Mouse (Mus musculus): ENCODE measurements around the gene Ncam1. TPM values are rescaled to one million over a fixed set of nuclear protein-coding genes. Genes with fewer than 3 reads are reported as not detected.

Gene Ncam1
- total RNA-seq (2017): 2.1 and 2.4 TPM in 2 replicates

DNA sequence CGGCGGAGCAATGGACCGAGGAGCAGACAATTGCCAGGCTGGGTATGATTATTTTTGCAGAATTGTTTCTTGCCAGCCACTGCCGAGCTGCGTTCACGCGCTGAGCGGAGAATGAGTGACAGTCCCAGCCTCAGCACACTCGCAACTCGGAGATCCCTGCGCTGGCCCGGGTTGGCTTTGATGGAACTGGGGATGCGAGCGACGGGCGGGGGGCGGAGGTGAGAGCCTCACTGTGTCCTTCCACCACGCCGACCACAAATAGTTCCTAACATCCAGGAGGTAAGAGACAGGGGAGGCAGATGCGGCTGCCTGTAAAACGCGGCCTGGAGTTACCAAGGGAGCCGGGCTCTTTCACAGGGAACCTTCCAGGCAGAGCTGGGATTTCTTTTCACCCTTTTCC lies at the start of gene Ncam1:
Gene Ncam1 (minus strand): TSS at position 120 of the 400 bp plus-strand sequence.
- ATAC-seq (ENCODE audit: extremely low read depth, insufficient number of reproducible peaks, low FRiP score, poor library complexity, severe bottlenecking): peak; percentile 6; the same call in 1 of the 2 replicates

DNA sequence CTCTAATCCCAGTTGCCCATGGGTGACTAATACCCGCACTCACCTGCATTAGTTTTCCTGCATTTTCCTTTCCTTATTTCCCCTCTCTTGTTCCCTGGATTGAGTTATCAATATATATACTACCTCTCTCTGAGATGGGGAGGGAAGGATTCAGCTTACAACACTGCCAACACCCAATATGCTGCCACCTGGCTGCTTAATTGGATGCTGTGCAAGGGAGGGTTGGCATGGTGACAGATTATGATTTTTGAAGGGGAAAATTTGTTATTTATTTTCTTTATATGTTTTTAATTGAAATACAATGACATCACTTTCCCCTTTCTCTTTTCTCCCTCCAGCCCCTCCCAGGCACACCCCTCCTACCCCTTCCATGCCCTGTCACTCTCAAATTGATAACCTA lies 35.3 kb upstream of the Ncam1 start:
- no peak for ATAC-seq (ENCODE audit: extremely low read depth, insufficient number of reproducible peaks, low FRiP score, poor library complexity, severe bottlenecking)

- no peak for ATAC-seq (ENCODE audit: extremely low read depth, insufficient number of reproducible peaks, low FRiP score, poor library complexity, severe bottlenecking)
Observed at GRCm38 (mm10) chr9:49827671-49828070, 28.9 kb upstream of the Ncam1 start.

DNA sequence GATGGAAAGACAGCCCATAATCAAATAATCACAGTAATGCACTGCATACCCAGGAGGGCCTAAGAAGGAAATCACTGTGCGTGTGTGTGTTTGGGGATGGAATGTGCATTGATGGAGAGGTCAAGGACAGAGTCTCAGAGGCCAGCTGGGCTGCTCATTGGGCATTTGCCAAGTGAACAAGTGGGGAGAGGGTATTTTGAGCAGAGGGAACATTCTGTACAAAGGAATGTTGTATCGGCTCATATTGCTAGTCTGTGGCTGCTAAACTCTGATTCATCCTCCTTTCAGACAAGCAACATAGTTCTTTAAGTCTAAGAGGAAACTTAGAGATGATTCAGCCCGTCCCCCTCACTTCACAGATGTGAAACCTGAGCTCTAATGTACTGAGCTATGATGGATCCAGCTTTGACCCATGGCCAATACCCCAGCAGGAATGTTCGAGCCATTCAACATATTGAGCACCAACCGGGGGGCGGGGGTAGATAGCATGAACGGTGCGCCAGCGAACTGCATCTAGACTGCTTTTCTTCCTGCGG lies 17.5 kb upstream of the Ncam1 start:
- ATAC-seq (ENCODE audit: extremely low read depth, insufficient number of reproducible peaks, low FRiP score, poor library complexity, severe bottlenecking): no peak

- ATAC-seq (ENCODE audit: extremely low read depth, insufficient number of reproducible peaks, low FRiP score, poor library complexity, severe bottlenecking): no peak
Observed at GRCm38 (mm10) chr9:49814442-49814841, 15.7 kb upstream of the Ncam1 start.

DNA sequence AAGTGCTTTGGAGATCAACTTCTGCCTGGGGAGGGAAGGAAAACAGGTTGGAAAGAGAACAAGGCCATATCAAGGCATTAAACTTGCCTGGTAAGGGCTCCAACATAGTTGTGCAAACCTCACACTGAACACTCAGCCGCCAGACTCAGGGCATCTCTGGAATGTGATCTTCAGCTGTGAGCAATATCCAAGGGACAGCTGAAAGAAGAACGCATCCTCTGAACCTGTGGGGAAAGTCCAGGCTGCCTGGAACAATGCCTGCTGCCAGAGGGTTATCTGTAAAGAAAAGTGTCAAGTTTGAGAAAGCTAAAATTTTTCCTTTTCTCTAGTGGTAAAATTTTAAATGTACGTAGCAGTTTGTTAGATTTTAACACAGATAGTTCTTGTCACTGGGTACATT lies 4.5 kb upstream of the Ncam1 start:
- no peak for ATAC-seq (ENCODE audit: extremely low read depth, insufficient number of reproducible peaks, low FRiP score, poor library complexity, severe bottlenecking)

- ATAC-seq (ENCODE audit: extremely low read depth, insufficient number of reproducible peaks, low FRiP score, poor library complexity, severe bottlenecking): peak; percentile 63; the same call in 1 of the 2 replicates
Observed at GRCm38 (mm10) chr9:49797821-49798571, 729 bp downstream of the Ncam1 start.

GRCm38 (mm10) chr9:49797508-49797820 lies 1.3 kb downstream of the Ncam1 start:
- ATAC-seq (ENCODE audit: extremely low read depth, insufficient number of reproducible peaks, low FRiP score, poor library complexity, severe bottlenecking): no peak

- ATAC-seq (ENCODE audit: extremely low read depth, insufficient number of reproducible peaks, low FRiP score, poor library complexity, severe bottlenecking): no peak
Observed at GRCm38 (mm10) chr9:49796618-49797507, 1.9 kb downstream of the Ncam1 start.

DNA sequence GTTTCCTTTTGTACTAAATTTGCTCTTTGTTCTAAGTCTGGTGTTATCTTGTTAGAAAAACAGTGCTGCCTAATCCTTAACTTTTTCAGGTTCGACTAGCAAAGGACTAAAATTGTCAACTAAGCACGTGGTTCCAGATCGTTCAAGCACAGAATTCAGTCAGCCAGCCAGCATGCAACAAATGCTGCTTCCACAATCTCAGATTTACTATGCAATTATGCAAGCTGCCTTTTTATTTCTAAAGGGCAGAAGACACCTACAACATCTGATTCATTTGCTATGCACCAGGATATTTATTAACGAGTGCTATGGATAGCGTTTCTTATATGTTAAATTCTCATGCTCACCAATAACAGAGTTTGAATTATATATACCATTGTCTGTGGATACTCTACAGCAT lies 2.8 kb downstream of the Ncam1 start:
- ATAC-seq (ENCODE audit: extremely low read depth, insufficient number of reproducible peaks, low FRiP score, poor library complexity, severe bottlenecking): no peak

DNA sequence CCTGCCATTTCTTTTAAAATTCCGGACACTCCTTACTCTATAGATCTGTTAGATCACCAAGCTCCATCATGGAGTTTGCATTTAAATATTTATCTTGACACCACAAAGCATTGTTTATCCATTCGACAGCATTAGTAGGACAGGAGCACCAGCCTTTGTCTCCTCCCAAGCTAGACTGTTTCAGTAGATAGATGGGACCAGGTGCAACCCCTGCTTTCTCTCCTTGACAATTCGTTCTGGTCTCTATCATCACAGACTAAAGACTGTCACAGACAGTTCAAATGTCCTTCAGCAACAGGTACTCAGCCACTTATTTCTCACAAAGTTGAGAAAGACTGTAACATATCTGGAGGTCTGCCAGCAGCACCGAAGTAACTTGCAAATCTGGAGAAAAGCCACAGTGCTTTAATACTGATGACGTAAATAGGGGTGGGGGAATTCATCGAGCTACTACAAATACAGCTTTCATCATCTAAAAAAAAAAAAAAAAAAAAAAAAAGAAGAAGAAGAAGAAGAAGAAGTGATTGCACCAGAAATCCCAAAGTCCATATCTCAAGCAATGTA lies 4.7 kb downstream of the Ncam1 start:
- no peak for ATAC-seq (ENCODE audit: extremely low read depth, insufficient number of reproducible peaks, low FRiP score, poor library complexity, severe bottlenecking)

- no peak for ATAC-seq (ENCODE audit: extremely low read depth, insufficient number of reproducible peaks, low FRiP score, poor library complexity, severe bottlenecking)
Observed at GRCm38 (mm10) chr9:49793241-49793640, 5.5 kb downstream of the Ncam1 start.

DNA sequence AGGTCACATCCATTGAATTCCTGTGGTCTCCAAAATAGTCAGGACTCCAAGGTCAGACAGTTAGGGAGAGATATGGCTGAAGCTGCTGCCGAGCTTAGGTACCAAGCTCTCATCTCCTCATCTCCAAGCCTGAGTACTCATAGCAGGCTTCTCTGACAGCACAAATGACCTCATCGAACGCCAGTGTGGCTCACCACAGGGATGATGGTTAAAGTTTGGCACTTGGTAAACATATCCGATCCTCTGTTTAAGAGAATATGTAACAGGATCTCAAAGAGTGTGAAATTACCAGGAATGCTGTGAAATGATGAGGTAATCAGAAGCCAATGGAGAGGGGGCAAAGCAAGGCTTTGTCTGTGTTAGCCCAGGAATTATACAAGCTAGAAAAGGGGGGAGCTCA lies 6.1 kb downstream of the Ncam1 start:
- no peak for ATAC-seq (ENCODE audit: extremely low read depth, insufficient number of reproducible peaks, low FRiP score, poor library complexity, severe bottlenecking)

DNA sequence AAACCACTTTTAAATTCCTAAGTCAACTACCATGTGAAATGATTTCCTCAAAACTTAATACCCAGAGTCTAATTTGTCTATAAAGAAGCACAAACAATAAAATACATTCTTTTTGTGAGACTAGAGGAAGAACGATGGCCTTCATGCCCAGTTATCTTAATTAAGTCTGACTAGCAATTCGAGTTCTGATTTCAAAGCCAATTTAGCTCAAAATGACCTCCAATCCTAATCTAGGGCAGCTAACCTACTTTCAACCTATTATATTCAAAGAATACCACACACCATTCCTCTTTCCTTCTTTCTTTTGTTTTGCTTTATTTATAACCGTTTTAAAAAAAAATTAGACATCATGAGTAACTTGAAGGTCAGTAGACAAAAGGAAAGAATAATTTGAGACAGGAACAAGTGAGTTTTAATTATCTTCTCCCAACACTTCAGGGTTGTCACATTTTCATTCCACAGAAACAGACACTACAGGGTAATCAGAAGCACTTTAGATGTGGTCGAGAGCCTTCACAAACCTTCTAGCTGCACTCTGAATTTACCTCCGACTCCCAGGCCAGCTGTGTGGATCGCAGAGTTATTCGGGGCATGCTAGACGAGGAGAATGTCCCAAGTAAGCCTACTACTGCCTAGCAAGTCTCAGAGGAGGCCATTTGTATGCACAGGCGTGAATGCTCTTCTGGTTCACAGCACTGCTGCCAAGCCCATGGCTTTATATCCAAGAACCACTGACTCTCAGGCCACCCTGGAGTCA lies 17.5 kb downstream of the Ncam1 start:
- no peak for ATAC-seq (ENCODE audit: extremely low read depth, insufficient number of reproducible peaks, low FRiP score, poor library complexity, severe bottlenecking)

- no peak for ATAC-seq (ENCODE audit: extremely low read depth, insufficient number of reproducible peaks, low FRiP score, poor library complexity, severe bottlenecking)
Observed at GRCm38 (mm10) chr9:49777015-49777637, 21.6 kb downstream of the Ncam1 start.

DNA sequence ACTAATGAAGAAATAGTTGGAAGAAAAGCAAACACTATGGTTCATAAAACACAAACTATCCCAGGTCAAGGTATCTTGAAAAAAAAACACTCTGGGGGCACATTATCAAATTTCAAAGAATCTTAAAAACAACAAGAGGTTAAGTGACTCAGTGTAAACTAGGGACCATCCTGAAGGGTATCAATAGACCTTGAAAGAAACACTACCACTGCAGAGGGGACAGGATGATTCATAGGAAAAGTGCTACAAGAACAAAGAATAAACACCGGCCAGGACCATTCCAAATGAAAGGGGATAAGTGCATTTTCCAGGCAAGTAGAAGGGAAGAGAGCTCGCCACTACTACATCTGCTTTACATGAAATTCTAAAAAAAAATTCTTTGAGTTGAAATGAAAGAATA lies 32.1 kb downstream of the Ncam1 start:
- ATAC-seq (ENCODE audit: extremely low read depth, insufficient number of reproducible peaks, low FRiP score, poor library complexity, severe bottlenecking): no peak

DNA sequence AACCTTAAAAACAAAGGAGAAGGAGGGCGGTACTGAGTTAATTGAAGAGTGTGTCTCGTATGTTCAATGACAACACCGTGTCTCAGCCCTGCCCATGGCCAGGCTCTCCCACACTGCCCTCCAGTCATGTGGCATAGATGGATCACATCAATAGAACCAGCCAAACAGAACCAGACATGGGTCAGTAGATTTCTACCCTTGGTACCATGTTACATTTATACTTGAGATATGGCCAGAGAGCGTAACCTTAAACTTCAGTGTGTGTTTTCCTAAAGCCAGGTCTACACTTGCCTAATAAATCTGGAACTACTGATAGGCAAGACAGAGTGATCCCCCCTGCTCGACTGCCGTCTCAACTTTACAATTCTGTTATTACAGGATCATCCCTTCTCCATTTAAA lies 38.2 kb downstream of the Ncam1 start:
- ATAC-seq (ENCODE audit: extremely low read depth, insufficient number of reproducible peaks, low FRiP score, poor library complexity, severe bottlenecking): no peak

DNA sequence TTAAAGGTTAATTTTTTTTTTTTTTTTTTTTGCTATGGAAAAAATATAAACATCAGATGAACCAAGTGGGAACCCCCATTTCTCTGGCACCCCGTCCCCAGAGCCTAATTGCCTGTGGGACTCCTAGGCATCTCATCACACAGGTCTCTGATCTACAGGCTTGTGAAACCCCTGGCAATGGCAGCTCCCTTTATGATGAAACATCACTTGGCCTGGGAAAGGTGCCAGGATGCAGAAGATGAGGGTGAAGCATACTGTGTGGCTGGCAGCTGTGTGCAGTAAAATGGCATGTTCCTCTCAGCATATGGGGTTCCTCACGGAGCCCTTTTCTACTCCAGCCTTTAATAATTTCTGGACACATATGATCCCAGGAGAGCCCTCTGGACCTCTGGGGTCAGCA lies 40.3 kb downstream of the Ncam1 start:
- no peak for ATAC-seq (ENCODE audit: extremely low read depth, insufficient number of reproducible peaks, low FRiP score, poor library complexity, severe bottlenecking)

DNA sequence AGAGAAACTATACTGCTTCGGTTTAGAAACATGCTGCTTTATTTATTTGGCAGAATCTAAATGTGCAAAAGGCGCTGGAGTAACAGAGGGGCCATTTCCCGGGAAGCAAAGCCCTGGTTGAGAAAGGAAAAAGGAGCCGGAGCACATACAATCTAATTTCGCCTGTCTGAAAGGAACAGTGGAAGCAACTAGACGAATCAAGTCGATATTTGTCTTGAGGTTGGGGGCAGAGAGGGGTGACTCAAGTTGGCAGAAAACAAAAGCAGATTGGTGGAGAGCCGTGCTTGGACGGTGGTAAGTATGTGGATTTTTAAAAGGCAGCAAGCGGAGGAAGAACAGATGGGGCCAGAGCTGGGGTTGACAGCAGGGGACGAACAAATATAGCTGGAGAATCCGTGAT lies 40.7 kb downstream of the Ncam1 start:
- no peak for ATAC-seq (ENCODE audit: extremely low read depth, insufficient number of reproducible peaks, low FRiP score, poor library complexity, severe bottlenecking)

Measured in neutrophil, adult 5-6 weeks (primary cell).